Mouse (Mus musculus) heart, adult 2 months (tissue): ENCODE results near the gene Elfn1.

Experiments
- CTCF ChIP-seq: fragments of 200-600 bp; IDR thresholded peaks from 2 replicates; pipeline ENCODE4 v1.8.1; 2022; ENCODE audit warnings: antibody characterized with exemption, mild to moderate bottlenecking, moderate library complexity
- EP300 ChIP-seq: fragments of 200-500 bp; IDR thresholded peaks from 2 replicates; pipeline ENCODE4 v1.6.1; 2011; ENCODE audit warnings: low read depth, low read length, control low read depth; ENCODE audit not compliant: insufficient read depth
- POLR2A ChIP-seq: fragments of 200-500 bp; IDR thresholded peaks from 2 replicates; pipeline ENCODE4 v1.6.1; 2011; ENCODE audit warnings: mild to moderate bottlenecking, low read depth, low read length, control low read depth; ENCODE audit not compliant: insufficient read depth

GRCm38 (mm10) chr5:139948552-139948951, 40.8 kb downstream of the Elfn1 start:
- TF ChIP-seq CTCF (no peak), POLR2A (no peak), EP300 (no peak)
